Mouse (Mus musculus): ENCODE results near the gene Camsap2. TPM values are rescaled to one million over a fixed set of nuclear protein-coding genes. Genes with fewer than 3 reads are reported as not detected.

Camsap2 gene
- polyA plus RNA-seq, 1 experiment from 2014 or later, result 23.7 TPM

DNA sequence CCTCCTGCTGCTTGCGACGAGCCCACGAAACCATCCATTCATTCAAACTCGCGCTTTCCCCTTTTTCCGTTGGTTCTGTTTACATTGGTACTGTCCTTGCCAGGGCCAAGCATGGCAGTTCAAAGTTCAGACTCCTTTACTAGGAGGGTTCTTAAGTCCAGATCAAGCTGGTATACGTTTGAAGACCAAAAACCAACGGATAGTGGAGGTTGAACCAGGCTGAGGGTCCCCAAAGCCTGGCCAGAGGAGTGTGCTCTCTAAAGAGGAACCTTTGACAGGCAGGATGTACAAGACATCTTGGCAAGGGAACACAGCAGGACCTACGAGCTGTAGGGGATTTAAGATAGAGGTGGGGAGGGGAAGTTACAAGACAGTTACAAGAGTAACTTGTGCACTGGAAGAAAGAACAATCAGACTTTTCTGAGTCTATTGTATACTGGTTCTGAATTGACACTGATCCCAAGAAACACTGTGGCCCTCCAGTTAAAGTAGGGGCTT, 111.3 kb downstream of the Camsap2 start:
- peak overlapping the region; percentile 64 for H3K4me2 ChIP-seq (ENCODE audit: low read depth, low read length)
- no peaks in the 10 kb centered on the region for H3K9me3 ChIP-seq (replicated peaks; ENCODE audit: control insufficient read depth, low read length)
- DNase-seq (ENCODE audit: low spot score) (no peak), ATAC-seq (replicated peaks; ENCODE audit: insufficient number of reproducible peaks, low FRiP score, low TSS enrichment, low read depth) (peak; percentile 3; the same call in 1 of the 2 replicates)
- 2% methylated on average over 9 of the region's 9 CpGs for WGBS
- no peak overlapping the region for H3K27ac ChIP-seq (replicated peaks; ENCODE audit: low read depth, low read length)
- H3K4me1 ChIP-seq (ENCODE audit: control insufficient read depth, insufficient read depth, low read length), result peaks cover 9% of the 10 kb centered on the region
- H3K36me3 ChIP-seq (replicated peaks; ENCODE audit: control insufficient read depth, insufficient read depth, low read depth, low read length), result no peaks in the 10 kb centered on the region
- H3K4me3 ChIP-seq (ENCODE audit: low read depth, low read length), result peak overlapping the region; percentile 49
- H3K27me3 ChIP-seq (ENCODE audit: control insufficient read depth, insufficient read depth, low read length), result no peaks in the 10 kb centered on the region
- H3K9ac ChIP-seq (replicated peaks; ENCODE audit: low read length), result peak overlapping the region; percentile 70

DNA sequence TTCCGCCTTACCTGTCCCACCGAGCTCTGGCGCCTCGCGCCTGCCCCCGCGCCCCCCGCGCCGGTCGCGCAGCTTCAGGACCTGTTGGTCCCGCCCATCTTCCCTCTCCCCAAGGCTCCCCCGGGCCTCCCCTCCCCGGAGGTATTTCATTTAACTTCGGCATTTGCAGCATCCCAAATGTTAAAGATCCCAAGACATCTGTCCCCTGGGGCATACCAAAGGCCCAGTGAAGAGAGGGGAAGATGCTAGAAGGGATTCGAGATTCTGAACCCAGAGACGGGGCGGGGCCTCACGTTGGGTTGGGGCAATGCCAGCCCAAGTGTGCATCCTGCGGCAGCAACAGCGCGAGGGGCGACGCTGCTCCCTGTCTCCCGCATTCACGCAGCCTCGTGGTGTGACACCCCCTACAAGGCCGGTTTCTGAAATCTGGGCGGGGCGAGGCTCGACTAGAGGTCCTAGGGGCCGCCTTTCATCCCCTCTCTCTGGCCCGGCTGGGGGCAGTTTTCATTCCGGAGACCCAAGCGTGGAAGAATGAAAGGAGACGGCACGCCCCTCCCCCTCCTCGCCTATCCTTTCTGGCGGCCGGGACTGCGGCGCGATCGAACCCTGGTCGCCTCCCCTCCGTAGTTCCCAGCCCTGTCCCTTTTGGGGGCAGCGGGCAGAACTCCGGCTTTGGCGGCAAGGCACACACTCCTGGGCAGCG, 111.9 kb downstream of the Camsap2 start, which contains the start of gene Inava:
Gene Inava (minus strand): TSS at position 373 of the 703 bp plus-strand sequence.
- Histone ChIP-seq H3K4me2 (ENCODE audit: low read depth, low read length) (peak within 1 kb of the TSS; percentile 64), H3K4me1 (ENCODE audit: control insufficient read depth, insufficient read depth, low read length) (peaks cover 9% of the 10 kb centered on the region), H3K9me3 (replicated peaks; ENCODE audit: control insufficient read depth, low read length) (no peaks in the 10 kb centered on the region), H3K27ac (replicated peaks; ENCODE audit: low read depth, low read length) (peak within 1 kb of the TSS; percentile 69; the same call in 1 of the 2 replicates), H3K9ac (replicated peaks; ENCODE audit: low read length) (peak within 1 kb of the TSS; percentile 70), H3K36me3 (replicated peaks; ENCODE audit: control insufficient read depth, insufficient read depth, low read depth, low read length) (no peaks in the 10 kb centered on the region), H3K27me3 (ENCODE audit: control insufficient read depth, insufficient read depth, low read length) (no peaks in the 10 kb centered on the region), H3K4me3 (ENCODE audit: low read depth, low read length) (peak within 1 kb of the TSS; percentile 49)
- DNase-seq (ENCODE audit: low spot score) (peak; percentile 91), ATAC-seq (replicated peaks; ENCODE audit: insufficient number of reproducible peaks, low FRiP score, low TSS enrichment, low read depth) (peak; percentile 88)
- WGBS, result under 1% methylated on average over 49 of the region's 51 CpGs

DNA sequence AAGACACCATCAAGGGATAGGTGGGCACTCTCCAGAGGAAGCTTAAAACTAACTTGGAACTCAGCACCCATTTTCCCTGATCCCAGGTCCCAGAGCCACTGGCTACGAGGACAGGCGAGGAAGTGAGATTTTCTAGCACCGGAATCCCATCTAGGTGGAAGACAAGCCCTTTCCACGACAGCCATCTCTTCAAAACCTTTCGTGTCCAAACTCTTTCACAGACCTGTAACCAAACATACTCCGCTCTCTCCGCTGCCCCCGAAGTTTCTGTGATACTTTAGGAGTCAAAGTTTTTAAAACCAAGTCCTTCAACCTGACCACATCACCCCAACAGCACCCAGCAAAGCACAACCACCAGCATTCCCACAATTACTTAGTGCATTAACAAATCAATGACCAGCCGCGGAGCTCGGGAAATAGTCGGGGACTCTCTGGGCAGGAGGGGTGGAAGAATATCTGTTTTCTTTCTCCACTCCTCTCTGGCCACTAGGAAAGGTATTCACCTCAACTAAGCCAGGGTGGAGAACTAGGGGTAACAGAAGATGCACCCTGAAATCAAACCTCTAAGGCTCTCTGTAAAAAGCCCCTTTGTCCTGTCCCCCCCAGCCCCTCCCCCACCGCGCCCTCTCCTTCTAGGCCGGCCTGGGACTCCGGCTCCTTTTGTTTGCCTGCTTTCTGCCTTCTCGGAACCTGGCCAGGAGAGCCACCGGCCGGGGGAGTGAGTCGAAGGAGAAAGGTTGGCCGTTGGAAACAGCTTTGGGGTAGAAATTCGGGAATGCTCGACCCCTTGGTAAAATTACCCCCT, 112.7 kb downstream of the Camsap2 start:
- under 1% methylated on average over 23 of the region's 23 CpGs for WGBS
- no peak; the same call in 1 of the 2 replicates for ATAC-seq (replicated peaks; ENCODE audit: insufficient number of reproducible peaks, low FRiP score, low TSS enrichment, low read depth)
- peak; percentile 47 for DNase-seq (ENCODE audit: low spot score)
- Histone ChIP-seq H3K27me3 (ENCODE audit: control insufficient read depth, insufficient read depth, low read length) (no peaks in the 10 kb centered on the region), H3K9me3 (replicated peaks; ENCODE audit: control insufficient read depth, low read length) (no peaks in the 10 kb centered on the region), H3K4me2 (ENCODE audit: low read depth, low read length) (peak overlapping the region; percentile 64), H3K4me1 (ENCODE audit: control insufficient read depth, insufficient read depth, low read length) (peaks cover 12% of the 10 kb centered on the region), H3K4me3 (ENCODE audit: low read depth, low read length) (peak overlapping the region; percentile 49), H3K27ac (replicated peaks; ENCODE audit: low read depth, low read length) (0 out of 2 replicates have a peak overlapping the region, but pooled peaks have one; percentile 17), H3K36me3 (replicated peaks; ENCODE audit: control insufficient read depth, insufficient read depth, low read depth, low read length) (no peaks in the 10 kb centered on the region), H3K9ac (replicated peaks; ENCODE audit: low read length) (peak overlapping the region; percentile 70)

DNA sequence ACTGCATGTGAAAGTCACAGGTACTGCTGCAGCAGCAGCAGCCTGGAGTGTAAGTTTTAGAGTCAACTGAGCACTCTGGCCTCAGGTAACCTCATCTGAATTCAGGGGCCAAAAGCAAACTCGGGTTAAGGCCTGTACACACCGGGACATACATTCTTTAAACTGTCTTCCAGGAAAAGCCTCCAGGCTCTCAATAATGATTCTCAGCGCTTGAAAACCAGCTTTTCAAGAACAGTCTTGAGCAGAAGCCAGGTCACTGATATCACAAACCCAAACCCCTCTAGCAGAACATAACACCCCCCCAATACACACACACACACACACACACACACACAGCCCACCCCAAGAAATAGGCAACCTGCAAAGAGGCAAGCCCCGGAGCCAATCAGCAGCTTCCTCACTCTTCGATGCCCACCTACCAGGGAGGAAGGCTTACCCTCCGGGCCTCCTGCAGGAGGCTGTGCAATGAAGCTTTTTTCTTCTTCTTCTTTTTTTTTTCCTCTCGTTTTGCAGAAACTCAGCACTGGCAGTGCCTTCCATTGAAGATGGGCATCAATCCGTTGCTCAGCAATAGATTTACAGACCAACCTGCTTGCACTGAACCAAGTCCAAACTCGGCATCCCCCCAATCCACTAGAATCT, 113.5 kb downstream of the Camsap2 start:
- 2% methylated on average over 9 of the region's 9 CpGs for WGBS
- Histone ChIP-seq H3K4me1 (ENCODE audit: control insufficient read depth, insufficient read depth, low read length) (peaks cover 12% of the 10 kb centered on the region), H3K4me2 (ENCODE audit: low read depth, low read length) (peak overlapping the region; percentile 64), H3K9ac (replicated peaks; ENCODE audit: low read length) (peak overlapping the region; percentile 70), H3K4me3 (ENCODE audit: low read depth, low read length) (peak overlapping the region; percentile 49), H3K9me3 (replicated peaks; ENCODE audit: control insufficient read depth, low read length) (no peaks in the 10 kb centered on the region), H3K36me3 (replicated peaks; ENCODE audit: control insufficient read depth, insufficient read depth, low read depth, low read length) (no peaks in the 10 kb centered on the region), H3K27me3 (ENCODE audit: control insufficient read depth, insufficient read depth, low read length) (no peaks in the 10 kb centered on the region), H3K27ac (replicated peaks; ENCODE audit: low read depth, low read length) (no peak overlapping the region)
- DNase-seq (ENCODE audit: low spot score) (peak; percentile 56), ATAC-seq (replicated peaks; ENCODE audit: insufficient number of reproducible peaks, low FRiP score, low TSS enrichment, low read depth) (no peak)

DNA sequence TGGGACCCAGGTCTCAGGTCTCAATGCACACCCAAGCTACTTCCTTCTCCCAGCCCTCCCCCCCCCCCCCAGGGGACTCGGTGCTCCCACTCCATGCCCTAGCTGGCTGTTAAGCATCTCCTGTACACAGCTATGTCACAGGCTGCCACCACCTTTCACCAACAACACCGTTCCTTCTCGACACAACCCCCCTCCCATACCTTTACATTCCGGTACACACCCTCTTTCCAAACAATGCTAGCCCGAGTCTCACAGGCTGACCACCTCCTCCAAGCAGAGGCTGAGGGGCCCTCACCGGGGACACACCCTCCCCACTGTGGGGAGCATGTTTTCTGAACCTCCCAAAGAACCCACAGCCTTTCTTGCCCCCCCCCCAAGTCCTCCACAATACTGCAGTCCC, 114.3 kb downstream of the Camsap2 start:
- no peaks in the 10 kb centered on the region for H3K9me3 ChIP-seq (replicated peaks; ENCODE audit: control insufficient read depth, low read length)
- H3K36me3 ChIP-seq (replicated peaks; ENCODE audit: control insufficient read depth, insufficient read depth, low read depth, low read length), result no peaks in the 10 kb centered on the region; the same call in none of the 2 replicates
- H3K4me2 ChIP-seq (ENCODE audit: low read depth, low read length), result peak overlapping the region; percentile 64
- WGBS, result 6% methylated on average over 6 of the region's 6 CpGs
- peaks cover 12% of the 10 kb centered on the region for H3K4me1 ChIP-seq (ENCODE audit: control insufficient read depth, insufficient read depth, low read length)
- H3K4me3 ChIP-seq (ENCODE audit: low read depth, low read length), result peak overlapping the region; percentile 49
- ATAC-seq (replicated peaks; ENCODE audit: insufficient number of reproducible peaks, low FRiP score, low TSS enrichment, low read depth) (no peak), DNase-seq (ENCODE audit: low spot score) (no peak)
- peak overlapping the region; percentile 43 for H3K9ac ChIP-seq (replicated peaks; ENCODE audit: low read length)
- H3K27me3 ChIP-seq (ENCODE audit: control insufficient read depth, insufficient read depth, low read length), result no peaks in the 10 kb centered on the region
- no peak overlapping the region for H3K27ac ChIP-seq (replicated peaks; ENCODE audit: low read depth, low read length)

DNA sequence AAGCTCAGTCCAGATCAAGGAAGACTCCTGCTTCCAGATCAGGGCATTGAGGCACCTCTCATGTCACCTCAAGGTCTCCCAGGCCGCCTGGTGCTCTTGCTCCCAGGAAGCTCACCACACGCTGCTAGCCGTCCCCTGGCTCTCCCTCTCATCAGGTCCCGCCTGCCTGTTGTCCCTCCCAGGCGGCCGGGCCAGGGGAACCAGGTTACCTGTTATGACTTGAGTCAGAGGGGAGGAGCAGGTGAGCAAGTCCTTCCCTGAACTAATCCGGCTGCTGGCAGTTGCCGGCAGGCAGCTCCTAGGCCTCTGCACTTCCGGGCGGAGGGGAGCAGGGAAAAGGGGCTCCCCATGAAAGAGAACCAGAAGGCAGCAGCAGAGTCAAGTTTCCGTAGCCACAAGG, 115.7 kb downstream of the Camsap2 start:
- no peaks in the 10 kb centered on the region for H3K27me3 ChIP-seq (ENCODE audit: control insufficient read depth, insufficient read depth, low read length)
- H3K9me3 ChIP-seq (replicated peaks; ENCODE audit: control insufficient read depth, low read length), result no peaks in the 10 kb centered on the region
- DNase-seq (ENCODE audit: low spot score) (peak; percentile 31), ATAC-seq (replicated peaks; ENCODE audit: insufficient number of reproducible peaks, low FRiP score, low TSS enrichment, low read depth) (no peak)
- peaks cover 12% of the 10 kb centered on the region for H3K4me1 ChIP-seq (ENCODE audit: control insufficient read depth, insufficient read depth, low read length)
- H3K36me3 ChIP-seq (replicated peaks; ENCODE audit: control insufficient read depth, insufficient read depth, low read depth, low read length), result no peaks in the 10 kb centered on the region; the same call in none of the 2 replicates
- peak overlapping the region; percentile 14 for H3K4me3 ChIP-seq (ENCODE audit: low read depth, low read length)
- 16% methylated on average over 11 of the region's 11 CpGs for WGBS
- H3K27ac ChIP-seq (replicated peaks; ENCODE audit: low read depth, low read length), result peak overlapping the region; percentile 31; the same call in 1 of the 2 replicates
- peak overlapping the region; percentile 38 for H3K4me2 ChIP-seq (ENCODE audit: low read depth, low read length)
- H3K9ac ChIP-seq (replicated peaks; ENCODE audit: low read length), result peak overlapping the region; percentile 43

DNA sequence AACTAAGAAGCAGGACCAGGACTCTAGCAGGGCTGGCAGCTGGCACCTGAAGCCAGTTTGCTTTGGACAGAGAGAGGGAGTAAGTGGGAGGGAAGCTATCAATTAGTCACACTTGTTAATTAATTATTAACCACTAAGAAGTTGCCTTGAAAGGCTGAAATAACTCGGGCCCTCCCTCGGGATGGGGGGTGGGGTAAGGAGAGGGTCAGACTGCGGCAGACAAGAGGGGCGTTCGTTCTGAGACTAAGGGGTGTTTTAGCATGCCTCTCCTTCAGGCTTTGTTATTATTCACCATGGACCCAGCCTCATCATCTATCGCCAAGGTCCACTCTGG, 116.9 kb downstream of the Camsap2 start:
- Histone ChIP-seq H3K4me3 (ENCODE audit: low read depth, low read length) (no peak overlapping the region), H3K4me1 (ENCODE audit: control insufficient read depth, insufficient read depth, low read length) (peaks cover 12% of the 10 kb centered on the region)

More for the DNA sequence above, 116.9 kb downstream of the Camsap2 start:
- H3K9ac ChIP-seq (replicated peaks; ENCODE audit: low read length), result no peak overlapping the region
- no peaks in the 10 kb centered on the region; the same call in none of the 2 replicates for H3K36me3 ChIP-seq (replicated peaks; ENCODE audit: control insufficient read depth, insufficient read depth, low read depth, low read length)
- no peak overlapping the region for H3K27ac ChIP-seq (replicated peaks; ENCODE audit: low read depth, low read length)
- DNase-seq (ENCODE audit: low spot score), result no peak
- no peak overlapping the region for H3K4me2 ChIP-seq (ENCODE audit: low read depth, low read length)
- 17% methylated on average over 6 of the region's 6 CpGs for WGBS
- no peaks in the 10 kb centered on the region for H3K27me3 ChIP-seq (ENCODE audit: control insufficient read depth, insufficient read depth, low read length)
- no peaks in the 10 kb centered on the region for H3K9me3 ChIP-seq (replicated peaks; ENCODE audit: control insufficient read depth, low read length)
- ATAC-seq (replicated peaks; ENCODE audit: insufficient number of reproducible peaks, low FRiP score, low TSS enrichment, low read depth), result no peak

All from embryonic facial prominence, embryonic 11.5 days (tissue).